Mouse (Mus musculus): ENCODE data around the gene Gm10681.
"Not testable (repeated sequence)": the region's sequence is repeated elsewhere in the genome, so short reads cannot be mapped to it uniquely, and the experiment has no call there.

The Gm10681 gene

GRCm38 (mm10) chr3:98588707-98589106 is at the start of gene Gm10681:
Gene Gm10681, minus strand, starts transcription at chr3:98588807.
- no peak for DNase-seq (ENCODE audit: low spot score)

GRCm38 (mm10) chr3:98635145-98635544 is 46.5 kb upstream of the Gm10681 start:
- DNase-seq (ENCODE audit: low spot score), result no peak

- no peak for DNase-seq (ENCODE audit: low spot score)
Observed at GRCm38 (mm10) chr3:98630152-98630551, 41.5 kb upstream of the Gm10681 start, which contains the start of gene Hsd3b5. Gene Hsd3b5, minus strand, starts transcription at chr3:98630252.

GRCm38 (mm10) chr3:98629633-98630032 is 41.0 kb upstream of the Gm10681 start:
- no peak for DNase-seq (ENCODE audit: low spot score)

GRCm38 (mm10) chr3:98616786-98617185 is 28.2 kb upstream of the Gm10681 start:
- not testable (repeated sequence) for DNase-seq (ENCODE audit: low spot score)

GRCm38 (mm10) chr3:98616244-98616643 is 27.6 kb upstream of the Gm10681 start:
- DNase-seq (ENCODE audit: low spot score), result not testable (repeated sequence)

- not testable (repeated sequence) for DNase-seq (ENCODE audit: low spot score)
Observed at GRCm38 (mm10) chr3:98614406-98614927, 25.9 kb upstream of the Gm10681 start.

GRCm38 (mm10) chr3:98613963-98614362 is 25.4 kb upstream of the Gm10681 start:
- no peak for DNase-seq (ENCODE audit: low spot score)

GRCm38 (mm10) chr3:98613540-98613939 is 24.9 kb upstream of the Gm10681 start:
- not testable (repeated sequence) for DNase-seq (ENCODE audit: low spot score)

- no peak for DNase-seq (ENCODE audit: low spot score)
Observed at GRCm38 (mm10) chr3:98587721-98588120, 886 bp downstream of the Gm10681 start.

- DNase-seq (ENCODE audit: low spot score), result not testable (repeated sequence)
Observed at GRCm38 (mm10) chr3:98582622-98583021, 6.0 kb downstream of the Gm10681 start.

- not testable (repeated sequence) for DNase-seq (ENCODE audit: low spot score)
Observed at GRCm38 (mm10) chr3:98582202-98582601, 6.4 kb downstream of the Gm10681 start.

- not testable (repeated sequence) for DNase-seq (ENCODE audit: low spot score)
Observed at GRCm38 (mm10) chr3:98581024-98581423, 7.6 kb downstream of the Gm10681 start.

- not testable (repeated sequence) for DNase-seq (ENCODE audit: low spot score)
Observed at GRCm38 (mm10) chr3:98567717-98568116, 20.9 kb downstream of the Gm10681 start.

- DNase-seq (ENCODE audit: low spot score), result not testable (repeated sequence)
Observed at GRCm38 (mm10) chr3:98564894-98565293, 23.7 kb downstream of the Gm10681 start.

- not testable (repeated sequence) for DNase-seq (ENCODE audit: low spot score)
Observed at GRCm38 (mm10) chr3:98563831-98564230, 24.8 kb downstream of the Gm10681 start.

GRCm38 (mm10) chr3:98560711-98561110 is 27.9 kb downstream of the Gm10681 start:
- not testable (repeated sequence) for DNase-seq (ENCODE audit: low spot score)

GRCm38 (mm10) chr3:98550832-98551231 is 37.8 kb downstream of the Gm10681 start:
- DNase-seq (ENCODE audit: low spot score), result not testable (repeated sequence)

- not testable (repeated sequence) for DNase-seq (ENCODE audit: low spot score)
Observed at GRCm38 (mm10) chr3:98550215-98550614, 38.4 kb downstream of the Gm10681 start.

GRCm38 (mm10) chr3:98548495-98548894 is 40.1 kb downstream of the Gm10681 start:
- not testable (repeated sequence) for DNase-seq (ENCODE audit: low spot score)

GRCm38 (mm10) chr3:98547641-98548040 is 41.0 kb downstream of the Gm10681 start:
- DNase-seq (ENCODE audit: low spot score), result not testable (repeated sequence)

GRCm38 (mm10) chr3:98524978-98525377 is 63.6 kb downstream of the Gm10681 start:
- DNase-seq (ENCODE audit: low spot score), result not testable (repeated sequence)

GRCm38 (mm10) chr3:98524552-98524951 is 64.1 kb downstream of the Gm10681 start:
- DNase-seq (ENCODE audit: low spot score), result not testable (repeated sequence)

- not testable (repeated sequence) for DNase-seq (ENCODE audit: low spot score)
Observed at GRCm38 (mm10) chr3:98522779-98523178, 65.8 kb downstream of the Gm10681 start.

Data from urinary bladder, postnatal 25 days (tissue).